Mouse (Mus musculus) bone marrow, adult 2 months (tissue): ENCODE results near the gene Blnk.
A peak's percentile ranks its signal among the peaks of the same experiment; 100 is the strongest.

Experiments
- CTCF ChIP-seq: fragments of 200-500 bp; IDR thresholded peaks from 2 replicates; pipeline ENCODE4 v1.5.1; 2011; ENCODE audit warnings: low read length, control low read depth; ENCODE audit not compliant: control insufficient read depth, insufficient read depth
- POLR2A ChIP-seq: fragments of 200-500 bp; IDR thresholded peaks from 2 replicates; pipeline ENCODE4 v1.6.1; 2011; ENCODE audit warnings: low read depth, mild to moderate bottlenecking, control low read depth, low read length, borderline replicate concordance; ENCODE audit not compliant: control insufficient read depth

DNA sequence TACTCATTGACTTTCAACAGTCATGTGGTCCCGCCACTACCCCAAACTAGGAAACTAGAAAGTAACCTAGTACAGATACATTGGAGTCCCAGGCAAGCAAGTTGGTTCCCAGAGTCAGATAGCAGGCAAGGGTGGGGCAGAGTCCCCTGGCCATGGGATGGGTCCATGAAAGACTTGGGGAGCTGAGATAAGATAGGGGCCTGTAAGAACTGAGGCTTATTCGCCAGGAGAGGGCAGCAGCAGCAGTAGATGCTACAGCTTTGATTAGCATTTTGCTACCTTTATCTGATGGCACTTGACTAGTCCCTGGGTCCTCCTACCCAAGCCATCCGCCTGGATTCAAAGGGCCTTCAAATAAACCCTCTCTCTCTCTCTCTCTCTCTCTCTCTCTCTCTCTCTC is 5.2 kb upstream of the Blnk start:
- TF ChIP-seq CTCF: peak; percentile 35
- TF ChIP-seq POLR2A: no peak
